Comparison of ENCODE assay signal across 17 mouse cellular contexts in genomic region chr8:91350628-91351027, GRCm38 (mm10). TPM values are rescaled to one million over a fixed set of nuclear protein-coding genes. Genes with fewer than 3 reads are reported as not detected.
DNase-seq lines count a peak whose midpoint lies in the region; ATAC-seq and TF ChIP-seq lines count a peak whose summit lies in the region.
"Had no signal": no experiment of that assay in that cellular context is flagged by ENCODE, and none has a peak within 500 bp of the region (broad histone marks: within the 10 kb centered on the region; RNA-seq: fewer than 3 reads in every experiment).

No protein-coding gene starts in this region.

- ATAC-seq in heart, embryonic 13.5 days (ENCODE audit: extremely low read depth, insufficient number of reproducible peaks, low FRiP score, low TSS enrichment) = no peak
- no peak for ATAC-seq in midbrain, postnatal 0 days (ENCODE audit: low FRiP score)
- no peak for ATAC-seq in midbrain, embryonic 11.5 days (ENCODE audit: low FRiP score)
- ATAC-seq in stomach, postnatal 0 days (ENCODE audit: low FRiP score, low TSS enrichment) = no peak
- ATAC-seq: inflammation-experienced regulatory T-cells, adult 6 months had no signal

- H3K27me3 ChIP-seq in heart, embryonic 13.5 days (replicated peaks) = no peaks in the 10 kb centered on the region
- H3K27me3 ChIP-seq in midbrain, postnatal 0 days (ENCODE audit: insufficient read depth, low read length) = no peaks in the 10 kb centered on the region
- H3K27me3 ChIP-seq in midbrain, embryonic 11.5 days (ENCODE audit: control insufficient read depth, insufficient read depth, low read length) = no peaks in the 10 kb centered on the region
- H3K27me3 ChIP-seq in stomach, postnatal 0 days (ENCODE audit: control insufficient read depth, insufficient read depth, low read length) = no peaks in the 10 kb centered on the region
- H3K27me3 ChIP-seq: embryonic facial prominence, embryonic 12.5 days; liver, embryonic 13.5 days; neural tube, embryonic 15.5 days had no signal

- peak; percentile 53 to 56 for DNase-seq in cerebellum, postnatal 10 days
- no peak for DNase-seq in cerebellum, adult 11-12 months
- DNase-seq in heart, adult 8-10 months (ENCODE audit: low spot score) = no peak
- peak; percentile 51 for DNase-seq in midbrain, postnatal 0 days (ENCODE audit: low spot score)
- no peak for DNase-seq in midbrain, embryonic 11.5 days (ENCODE audit: low spot score, missing footprints)
- no peak for DNase-seq in stomach, postnatal 0 days (ENCODE audit: low spot score)
- no peak for DNase-seq in natural killer cell, adult 2 months (ENCODE audit: low spot score in 2 of 2)
- DNase-seq: adrenal gland, postnatal 25 days; kidney, adult 9 months; kidney, postnatal 4 days; liver, embryonic 13.5 days; spleen, adult 18-20 months; thymus, postnatal 25 days had no signal

- H3K9ac ChIP-seq in heart, embryonic 13.5 days = peak overlapping the region; percentile 16
- H3K9ac ChIP-seq in midbrain, postnatal 0 days (replicated peaks; ENCODE audit: low read length, poor library complexity, severe bottlenecking) = no peak overlapping the region
- H3K9ac ChIP-seq in midbrain, embryonic 11.5 days (ENCODE audit: low read length) = no peak overlapping the region
- H3K9ac ChIP-seq in stomach, postnatal 0 days (ENCODE audit: low read length) = no peak overlapping the region
- H3K9ac ChIP-seq: embryonic facial prominence, embryonic 12.5 days; liver, embryonic 13.5 days; neural tube, embryonic 15.5 days had no signal

- 33% methylated on average over 7 of the region's 7 CpGs for WGBS in heart, embryonic 13.5 days
- 76% methylated on average over 7 of the region's 7 CpGs for WGBS in midbrain, postnatal 0 days
- WGBS in midbrain, embryonic 11.5 days = 80% methylated on average over 7 of the region's 7 CpGs
- WGBS in stomach, postnatal 0 days = 61% methylated on average over 7 of the region's 7 CpGs

- no peak for TF ChIP-seq CTCF in midbrain, postnatal 0 days (IDR thresholded peaks at IDR 0.05)
- no peak for TF ChIP-seq CTCF in stomach, postnatal 0 days (IDR thresholded peaks at IDR 0.05; ENCODE audit: low read depth)

- peak overlapping the region; percentile 40 for H3K4me2 ChIP-seq in heart, embryonic 13.5 days
- H3K4me2 ChIP-seq in midbrain, postnatal 0 days (ENCODE audit: low read depth, low read length, poor library complexity, severe bottlenecking) = no peak overlapping the region
- no peak overlapping the region for H3K4me2 ChIP-seq in midbrain, embryonic 11.5 days
- H3K4me2 ChIP-seq in stomach, postnatal 0 days (replicated peaks; ENCODE audit: low read depth) = no peak overlapping the region
- H3K4me2 ChIP-seq: embryonic facial prominence, embryonic 12.5 days; liver, embryonic 13.5 days; neural tube, embryonic 15.5 days had no signal

- H3K4me1 ChIP-seq in heart, embryonic 13.5 days = peaks cover 58% of the 10 kb centered on the region
- H3K4me1 ChIP-seq in midbrain, postnatal 0 days (ENCODE audit: insufficient read depth, low read length) = peaks cover 4% of the 10 kb centered on the region; the same call in 1 of the 2 replicates
- H3K4me1 ChIP-seq in midbrain, embryonic 11.5 days (ENCODE audit: control insufficient read depth, insufficient read depth, low read length) = peaks cover 14% of the 10 kb centered on the region
- H3K4me1 ChIP-seq in stomach, postnatal 0 days (replicated peaks; ENCODE audit: control insufficient read depth, insufficient read depth) = peaks cover 2% of the 10 kb centered on the region; the same call in 1 of the 2 replicates

- 0 out of 2 replicates have a peak overlapping the region, but pooled peaks have one; percentile 1 for H3K4me3 ChIP-seq in heart, embryonic 13.5 days
- no peak overlapping the region for H3K4me3 ChIP-seq in midbrain, postnatal 0 days (ENCODE audit: low read depth, low read length)
- H3K4me3 ChIP-seq in midbrain, embryonic 11.5 days (ENCODE audit: low read depth, low read length) = no peak overlapping the region
- no peak overlapping the region for H3K4me3 ChIP-seq in stomach, postnatal 0 days (ENCODE audit: low read depth, low read length)
- H3K4me3 ChIP-seq: embryonic facial prominence, embryonic 12.5 days; liver, embryonic 13.5 days; neural tube, embryonic 15.5 days had no signal

- peaks cover 5% of the 10 kb centered on the region; the same call in 1 of the 2 replicates for H3K36me3 ChIP-seq in heart, embryonic 13.5 days
- no peaks in the 10 kb centered on the region for H3K36me3 ChIP-seq in midbrain, postnatal 0 days (ENCODE audit: insufficient read depth, low read length)
- H3K36me3 ChIP-seq in midbrain, embryonic 11.5 days (ENCODE audit: control insufficient read depth, insufficient read depth, low read length) = no peaks in the 10 kb centered on the region
- no peaks in the 10 kb centered on the region for H3K36me3 ChIP-seq in stomach, postnatal 0 days (ENCODE audit: control insufficient read depth, insufficient read depth, low read length)
- H3K36me3 ChIP-seq: embryonic facial prominence, embryonic 12.5 days; neural tube, embryonic 15.5 days had no signal

- no peak for TF ChIP-seq EP300 in stomach, postnatal 0 days (optimal IDR thresholded peaks at IDR 0.05)

- no peaks in the 10 kb centered on the region for H3K9me3 ChIP-seq in heart, embryonic 13.5 days
- no peaks in the 10 kb centered on the region for H3K9me3 ChIP-seq in midbrain, postnatal 0 days (ENCODE audit: low read length)
- H3K9me3 ChIP-seq in midbrain, embryonic 11.5 days (ENCODE audit: control insufficient read depth, low read length) = no peaks in the 10 kb centered on the region
- H3K9me3 ChIP-seq in stomach, postnatal 0 days (ENCODE audit: control insufficient read depth, low read length) = no peaks in the 10 kb centered on the region
- H3K9me3 ChIP-seq: embryonic facial prominence, embryonic 12.5 days; liver, embryonic 13.5 days; neural tube, embryonic 15.5 days had no signal

- peak overlapping the region; percentile 28; the same call in 1 of the 2 replicates for H3K27ac ChIP-seq in heart, embryonic 13.5 days (replicated peaks)
- no peak overlapping the region for H3K27ac ChIP-seq in midbrain, postnatal 0 days (ENCODE audit: low read depth, low read length)
- no peak overlapping the region for H3K27ac ChIP-seq in midbrain, embryonic 11.5 days (ENCODE audit: low read depth, low read length)
- 0 out of 2 replicates have a peak overlapping the region, but pooled peaks have one; percentile 18 for H3K27ac ChIP-seq in stomach, postnatal 0 days (replicated peaks)
- H3K27ac ChIP-seq: embryonic facial prominence, embryonic 12.5 days; liver, embryonic 13.5 days; neural tube, embryonic 15.5 days had no signal

RNA-seq across cellular contexts. Expression of gene Fto, which starts 37.3 kb away (rescaled TPM):
- polyA plus RNA-seq in heart, embryonic 13.5 days (2015; fragmentation: Nextera tagmentation; extraction: Ambion mirVana) = 64.3 and 66.0 TPM in 2 replicates
- 10 to 100 TPM; 59.3 to 70.7 (median 65.1) TPM for total RNA-seq in heart, adult 8-10 months (2022)
- 97.9 and 135 TPM in 2 replicates for total RNA-seq in midbrain, postnatal 0 days (2014; rRNA removed)
- polyA plus RNA-seq in midbrain, postnatal 0 days (2015; fragmentation: Nextera tagmentation; extraction: Ambion mirVana) = 151 and 153 TPM in 2 replicates
- polyA plus RNA-seq in midbrain, embryonic 11.5 days (2014; fragmentation: Nextera tagmentation; extraction: Ambion mirVana) = 105 and 110 TPM in 2 replicates
- 25.7 and 29.2 TPM in 2 replicates for polyA plus RNA-seq in stomach, postnatal 0 days (2015; fragmentation: Nextera tagmentation; extraction: Ambion mirVana)

RNA-seq across cellular contexts. Expression of gene Rpgrip1l, which starts 37.6 kb away (rescaled TPM):
- 6.2 and 6.9 TPM in 2 replicates for polyA plus RNA-seq in heart, embryonic 13.5 days (2015; fragmentation: Nextera tagmentation; extraction: Ambion mirVana)
- 1 to 10 TPM; 3.4 to 5.3 (median 4.2) TPM for total RNA-seq in heart, adult 8-10 months (2022)
- 8.4 and 9.4 TPM in 2 replicates for total RNA-seq in midbrain, postnatal 0 days (2014; rRNA removed)
- polyA plus RNA-seq in midbrain, postnatal 0 days (2015; fragmentation: Nextera tagmentation; extraction: Ambion mirVana) = 8.4 and 11.5 TPM in 2 replicates
- polyA plus RNA-seq in midbrain, embryonic 11.5 days (2014; fragmentation: Nextera tagmentation; extraction: Ambion mirVana) = 13.9 and 16.9 TPM in 2 replicates
- 4.4 and 5.5 TPM in 2 replicates for polyA plus RNA-seq in stomach, postnatal 0 days (2015; fragmentation: Nextera tagmentation; extraction: Ambion mirVana)

Comparison
In these comparisons a context has a peak if more than half of its experiments do, and no peak if none do; other contexts are left out.
1. DNase-seq: peak in cerebellum, postnatal 10 days (2 of 2) and midbrain, postnatal 0 days (single experiment); none in cerebellum, adult 11-12 months (single experiment), heart, adult 8-10 months (single experiment), midbrain, embryonic 11.5 days (single experiment), stomach, postnatal 0 days (single experiment) and natural killer cell, adult 2 months (0 of 2).
2. H3K27ac ChIP-seq: peak in heart, embryonic 13.5 days (single experiment) and stomach, postnatal 0 days (single experiment); none in midbrain, postnatal 0 days (single experiment) and midbrain, embryonic 11.5 days (single experiment).